Mouse (Mus musculus): ENCODE results near the gene Sertad4. TPM values are rescaled to one million over a fixed set of nuclear protein-coding genes. Genes with fewer than 3 reads are reported as not detected.

Gene Sertad4
- 10 to 100 TPM; 27.3 to 30.3 TPM for total RNA-seq (2021)

DNA sequence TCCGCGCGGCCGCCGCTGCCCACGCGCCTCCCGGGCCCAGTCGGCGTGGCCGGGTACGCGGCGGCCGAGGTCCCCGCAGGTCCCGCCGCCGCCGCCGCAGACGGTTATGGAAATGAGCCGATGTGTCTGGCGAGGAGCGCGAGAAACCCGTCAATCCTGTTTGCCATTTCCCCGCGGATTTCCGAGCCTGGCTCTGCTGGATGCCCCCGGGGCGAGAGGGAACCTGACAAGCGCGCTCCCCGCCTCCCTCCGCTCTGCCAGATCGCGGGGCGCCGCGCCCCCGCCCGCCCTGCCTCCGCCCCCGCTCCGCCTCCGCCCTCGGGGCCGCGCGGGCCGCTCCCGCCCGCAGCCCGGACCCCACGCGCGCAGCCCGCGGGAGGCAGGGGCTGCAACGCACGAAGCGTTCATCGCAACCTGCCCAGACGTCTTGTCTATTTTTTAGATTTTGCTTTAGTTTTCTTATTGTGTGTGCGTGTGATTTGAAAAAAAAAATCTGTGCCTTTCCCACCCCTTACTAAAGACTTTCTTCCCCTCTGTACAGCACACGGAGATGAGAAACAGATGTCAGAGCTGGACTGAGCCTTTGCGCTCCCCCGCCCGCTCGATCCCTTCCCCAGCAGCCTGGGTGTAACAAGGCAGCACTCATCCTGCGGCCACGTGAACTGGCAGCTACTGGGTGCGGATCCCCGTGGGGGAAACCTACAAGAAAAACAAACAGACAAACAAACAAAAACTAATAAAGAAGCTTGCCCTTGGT, at the start of gene Sertad4:
Gene Sertad4 (minus strand): TSS at position 283 of the 757 bp plus-strand sequence.
- intact Hi-C loops (cut with DNase I): no loop called here
- peak in 1 of 2 experiments; percentile 74 for DNase-seq (ENCODE audit: extremely low spot score in 1 of 2, low spot score in 2 of 2)

DNA sequence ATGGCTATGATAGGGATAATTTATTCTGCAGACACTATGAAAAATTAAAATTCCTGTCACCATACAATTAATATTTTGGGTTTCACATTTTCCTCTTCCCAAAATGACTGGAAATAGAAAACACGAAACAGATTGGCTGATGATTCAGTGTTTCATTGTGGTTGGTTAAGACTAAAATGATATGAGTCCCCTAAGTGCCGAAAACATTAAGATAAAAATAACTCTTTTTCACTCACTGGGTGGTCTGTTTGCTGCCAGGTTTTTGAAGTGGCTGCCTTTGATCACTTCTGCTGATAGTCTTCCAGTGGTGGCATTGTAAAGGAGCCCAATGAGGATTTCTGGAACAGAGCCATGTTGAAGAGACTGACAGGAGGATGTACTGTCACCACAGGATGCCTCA, 46.0 kb upstream of the Sertad4 start:
- no peak for DNase-seq (ENCODE audit: extremely low spot score in 1 of 2, low spot score in 2 of 2)
- intact Hi-C loops (cut with DNase I): no loop called here

DNA sequence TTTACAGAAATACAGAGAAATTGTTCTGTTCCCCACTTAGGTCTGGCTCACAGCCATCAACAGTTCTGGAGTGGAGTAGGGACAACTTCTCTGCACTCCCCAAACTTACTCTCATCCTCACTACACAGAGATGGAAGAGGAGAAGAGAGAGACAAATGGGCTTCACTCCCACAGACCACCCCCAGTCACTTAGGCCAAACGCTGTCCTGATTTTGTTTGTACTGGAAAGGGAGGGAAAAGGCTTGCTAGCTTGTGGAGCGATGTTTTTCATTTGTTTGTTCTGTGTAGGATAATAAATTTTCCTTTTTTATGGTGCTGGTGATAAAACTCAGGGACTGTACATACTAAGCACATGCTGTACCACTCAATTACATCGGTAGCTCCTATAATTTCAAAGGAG, 45.4 kb upstream of the Sertad4 start:
- intact Hi-C loops (cut with DNase I): no loop called here
- DNase-seq (ENCODE audit: extremely low spot score in 1 of 2, low spot score in 2 of 2): no peak

DNA sequence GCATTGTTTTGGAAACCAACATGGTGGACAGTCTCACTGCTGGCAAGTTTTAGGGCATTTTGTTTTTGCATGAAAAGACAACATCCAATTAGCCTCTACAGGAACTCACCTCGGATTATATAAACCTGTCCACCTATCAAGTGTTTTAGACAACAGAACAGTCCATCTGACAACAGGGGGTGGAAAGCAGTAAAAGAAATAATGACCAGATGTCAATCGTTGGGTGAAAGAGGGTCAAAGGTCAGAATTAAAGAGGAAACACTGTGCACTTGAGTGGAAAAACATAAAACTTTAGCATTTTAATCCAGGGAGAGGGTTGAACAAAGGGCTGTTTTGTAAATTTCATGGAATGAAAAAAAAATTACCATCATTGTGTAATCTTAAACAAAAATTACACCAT, 43.2 kb upstream of the Sertad4 start:
- no peak for DNase-seq (ENCODE audit: extremely low spot score in 1 of 2, low spot score in 2 of 2)
- intact Hi-C loops (cut with DNase I): no loop called here

DNA sequence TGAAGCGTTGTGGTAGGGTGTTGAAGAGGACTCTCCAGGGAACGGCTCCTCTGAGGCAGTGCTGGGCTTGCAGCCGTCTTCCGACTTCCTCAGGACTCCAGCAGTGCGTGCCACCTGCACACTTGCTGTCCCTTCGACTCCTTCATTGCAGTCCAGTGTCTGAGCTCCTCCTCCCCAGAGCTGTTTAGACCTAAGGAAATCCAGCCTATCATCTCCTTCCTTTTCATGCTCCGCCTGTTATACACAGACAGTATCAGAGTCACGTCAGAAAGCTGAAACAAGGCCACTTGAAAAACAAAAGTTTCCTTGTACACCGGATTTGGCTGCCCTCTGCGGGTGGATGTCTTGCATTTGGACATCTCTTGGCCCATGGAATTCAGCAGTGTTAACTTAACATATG, 41.7 kb upstream of the Sertad4 start:
- intact Hi-C loops (cut with DNase I): no loop called here

DNA sequence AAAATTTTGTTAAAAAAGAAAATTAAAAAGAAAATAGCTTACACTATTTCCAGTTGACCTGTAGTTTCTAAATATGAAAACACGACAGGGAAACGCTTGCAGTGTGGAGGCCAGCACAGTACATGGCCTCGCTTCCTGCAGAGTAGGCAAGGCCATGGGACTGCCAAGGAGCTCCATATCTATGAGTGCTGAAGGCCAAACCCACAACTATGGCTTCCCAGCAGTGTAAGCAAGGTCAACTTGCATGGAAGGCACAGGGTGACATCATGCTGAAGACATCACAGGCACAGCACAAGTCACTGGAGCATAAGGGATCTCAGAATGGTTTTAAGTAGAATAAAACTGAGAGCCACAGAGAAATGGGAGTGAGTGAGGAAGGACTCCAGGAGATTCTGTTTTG, 40.5 kb upstream of the Sertad4 start:
- intact Hi-C loops (cut with DNase I): no loop called here
- no peak for DNase-seq (ENCODE audit: extremely low spot score in 1 of 2, low spot score in 2 of 2)

More for the DNA sequence above, 41.7 kb upstream of the Sertad4 start:
- DNase-seq (ENCODE audit: extremely low spot score in 1 of 2, low spot score in 2 of 2): no peak

DNA sequence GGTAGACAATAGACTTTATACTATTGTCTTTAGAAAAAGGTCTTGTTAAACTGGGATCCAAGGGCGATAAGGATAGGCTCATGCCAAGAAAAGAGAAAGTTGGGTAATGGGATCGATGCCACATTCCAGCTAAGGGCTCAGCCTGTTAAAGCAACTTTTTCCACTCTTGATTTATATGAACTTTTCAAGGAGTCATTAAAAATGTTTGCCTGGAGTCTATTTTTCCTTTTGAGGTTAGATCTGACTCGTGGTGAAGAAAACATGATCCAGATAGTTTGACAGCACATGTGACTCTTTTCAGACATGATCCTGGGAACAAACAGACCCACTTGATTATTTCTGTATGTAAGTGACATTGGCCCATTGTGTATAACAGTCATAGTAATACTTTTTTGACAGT, 35.2 kb upstream of the Sertad4 start:
- intact Hi-C loops (cut with DNase I): no loop called here
- DNase-seq (ENCODE audit: extremely low spot score in 1 of 2, low spot score in 2 of 2): no peak

DNA sequence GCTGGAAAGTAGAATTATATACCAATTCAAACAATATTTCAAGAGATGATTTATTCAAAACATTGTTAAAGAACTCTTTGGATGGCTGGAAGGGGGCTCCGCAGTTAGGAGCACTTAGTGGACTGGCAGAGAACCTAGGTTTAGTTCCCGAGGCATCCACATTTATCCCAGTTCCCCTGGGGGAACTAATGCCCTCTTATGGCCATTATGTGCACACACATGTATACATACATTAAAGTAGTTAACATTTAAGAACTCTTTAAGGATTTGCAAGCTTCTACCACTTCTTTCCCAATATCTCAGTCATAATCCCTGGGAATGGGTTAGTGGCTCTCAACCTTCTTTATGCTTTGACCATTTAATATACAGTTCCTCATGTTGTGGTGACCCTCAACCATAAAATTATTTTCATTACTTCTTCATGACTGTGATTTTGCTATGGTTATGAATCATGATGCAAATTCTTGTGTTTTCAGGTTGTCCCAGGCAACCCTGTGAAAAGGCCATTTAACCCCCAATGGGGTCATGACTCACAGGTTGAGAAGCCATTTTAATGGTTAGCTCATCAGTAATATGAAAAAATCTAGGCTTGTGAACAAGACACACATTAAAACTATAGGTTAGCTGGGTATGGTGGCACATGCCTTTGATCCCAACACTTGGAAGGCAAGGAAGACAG, 27.2 kb upstream of the Sertad4 start:
- DNase-seq (ENCODE audit: extremely low spot score in 1 of 2, low spot score in 2 of 2): no peak
- intact Hi-C loops (cut with DNase I): no loop called here

DNA sequence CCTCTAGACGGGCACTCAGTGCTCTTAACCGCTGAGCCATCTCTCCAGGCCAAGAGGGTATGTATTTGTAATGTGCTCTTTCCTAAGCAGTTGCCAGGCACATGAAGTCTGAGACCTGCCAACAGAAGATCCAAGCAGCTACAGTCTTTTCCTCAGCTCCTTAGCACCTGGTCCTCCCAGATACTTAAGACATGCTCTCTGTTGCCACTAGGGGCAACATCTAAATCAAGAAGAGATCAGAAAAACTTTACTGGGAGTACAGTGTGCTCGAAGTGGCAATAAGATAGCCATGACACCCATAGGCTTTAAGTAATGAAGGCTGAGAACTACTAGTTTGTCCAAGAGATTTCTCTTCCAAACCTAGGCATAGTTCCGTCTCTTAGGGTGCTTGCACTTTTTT, 24.6 kb upstream of the Sertad4 start:
- intact Hi-C loops (cut with DNase I): no loop called here

DNA sequence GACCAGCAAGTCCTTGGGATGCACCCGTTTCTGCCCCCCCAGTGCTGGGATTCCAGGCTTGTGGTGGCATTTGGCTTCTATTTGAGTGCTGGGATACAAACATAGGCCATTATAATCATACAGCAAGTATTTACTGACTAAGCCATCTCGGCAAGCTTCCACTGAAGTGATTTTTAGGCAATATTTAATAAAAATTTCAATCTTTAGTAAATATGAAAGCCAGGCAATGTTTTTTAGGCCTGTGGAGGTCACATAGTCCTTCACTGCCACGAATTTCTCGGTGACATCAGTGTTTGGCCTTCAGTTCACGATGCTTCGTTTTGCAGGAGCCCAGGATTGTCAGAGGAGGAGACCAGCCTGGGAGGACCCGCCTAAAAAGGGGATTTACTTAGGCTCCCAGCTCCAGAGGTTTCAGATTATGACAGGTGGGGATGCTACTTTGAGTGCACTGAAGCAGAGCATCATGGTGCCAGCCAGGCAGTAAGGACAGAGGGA, 23.6 kb upstream of the Sertad4 start:
- intact Hi-C loops (cut with DNase I): no loop called here

More for the DNA sequence above, 24.6 kb upstream of the Sertad4 start:
- no peak for DNase-seq (ENCODE audit: extremely low spot score in 1 of 2, low spot score in 2 of 2)

DNA sequence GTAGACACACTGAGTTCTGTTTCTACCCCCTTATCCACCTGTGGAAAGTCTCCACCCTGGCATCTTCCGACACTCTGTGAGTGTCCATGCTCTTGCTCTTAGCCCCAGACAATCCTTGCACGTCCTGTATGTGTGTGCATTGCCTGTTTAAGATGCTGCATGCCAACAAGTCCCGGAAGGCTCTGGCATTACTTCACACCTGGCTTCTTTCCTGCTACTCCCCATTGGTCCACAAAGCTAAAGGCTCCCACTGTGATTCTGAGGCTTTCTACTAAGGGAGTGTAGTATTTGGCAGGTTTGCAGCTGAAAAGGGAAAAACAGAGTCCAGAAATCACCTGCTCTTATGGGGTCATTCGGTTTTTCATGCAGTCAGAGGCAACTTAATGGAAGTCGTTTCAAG, 17.3 kb upstream of the Sertad4 start:
- no peak for DNase-seq (ENCODE audit: extremely low spot score in 1 of 2, low spot score in 2 of 2)
- intact Hi-C loops (cut with DNase I): no loop called here

More for the DNA sequence above, 23.6 kb upstream of the Sertad4 start:
- DNase-seq (ENCODE audit: extremely low spot score in 1 of 2, low spot score in 2 of 2): no peak

DNA sequence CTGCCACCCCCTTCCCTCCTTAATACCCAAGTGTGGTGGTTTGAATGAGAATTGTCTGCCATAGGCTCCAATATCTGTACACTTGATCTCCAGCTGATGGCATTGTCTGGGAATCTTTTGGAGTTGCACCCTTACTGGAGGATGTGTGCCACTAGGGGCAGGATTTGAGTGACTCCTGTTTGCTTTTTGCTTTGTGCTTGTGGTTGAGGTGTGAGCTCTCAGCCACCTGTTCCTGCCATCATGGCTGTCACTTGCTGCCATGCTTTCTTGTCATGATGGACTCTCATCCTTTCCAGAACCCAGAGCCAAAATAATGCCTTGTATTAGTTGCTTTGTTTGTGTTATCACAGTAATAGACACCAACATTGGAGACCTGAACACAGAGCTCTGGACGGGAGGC, 14.2 kb upstream of the Sertad4 start:
- DNase-seq (ENCODE audit: extremely low spot score in 1 of 2, low spot score in 2 of 2): no peak
- intact Hi-C loops (cut with DNase I): no loop called here

DNA sequence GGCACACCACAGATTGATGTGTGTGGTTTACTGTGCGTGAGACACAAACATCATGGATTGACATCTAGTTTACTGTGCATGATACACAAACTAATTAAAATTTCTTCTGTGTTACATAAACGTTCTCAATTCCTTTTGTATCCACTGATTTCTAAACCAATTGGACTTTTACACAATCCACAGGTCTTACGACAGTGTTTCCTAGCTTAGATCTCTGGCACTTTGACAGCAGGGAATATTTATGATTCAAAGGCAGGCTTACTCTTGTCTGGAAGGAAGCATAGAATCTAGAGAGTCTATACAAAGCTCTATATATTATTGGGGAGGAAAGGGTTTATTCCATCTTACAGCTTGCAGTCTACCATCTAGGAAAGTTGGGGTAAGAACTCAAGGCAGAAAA, 8.9 kb upstream of the Sertad4 start:
- intact Hi-C loops (cut with DNase I): no loop called here
- DNase-seq (ENCODE audit: extremely low spot score in 1 of 2, low spot score in 2 of 2): no peak

DNA sequence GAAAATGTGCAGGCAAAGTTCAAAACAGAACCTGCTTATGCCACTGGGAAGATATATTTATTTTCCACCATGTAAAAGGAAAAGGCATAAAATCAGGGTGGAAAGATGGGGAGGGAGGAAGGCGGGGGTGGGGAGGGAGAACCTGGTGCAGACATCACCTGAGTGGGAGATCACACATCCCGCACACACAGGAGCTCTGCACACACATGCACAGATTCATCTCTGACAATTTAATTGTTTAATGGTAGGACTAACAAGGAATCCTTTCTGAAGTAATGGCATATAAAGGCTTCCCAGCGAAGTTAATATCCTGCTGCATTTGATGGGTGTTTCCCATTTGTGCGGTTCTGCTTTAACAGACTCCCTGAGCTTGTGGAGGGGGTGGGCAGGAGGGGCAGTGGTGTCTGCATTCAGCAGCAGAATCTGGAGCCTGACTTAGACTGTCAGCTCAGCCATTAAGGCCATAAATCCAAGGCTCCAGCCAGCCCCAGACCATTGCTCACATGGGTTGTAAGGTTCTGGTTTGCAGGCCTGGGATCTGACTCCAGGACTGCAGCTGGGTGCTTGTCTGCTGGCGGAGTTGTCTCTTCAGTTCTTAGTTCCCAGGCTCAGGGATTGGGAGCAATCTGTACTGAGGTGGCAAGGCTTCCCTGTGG, 5.9 kb upstream of the Sertad4 start:
- intact Hi-C loops (cut with DNase I): no loop called here
- no peak for DNase-seq (ENCODE audit: extremely low spot score in 1 of 2, low spot score in 2 of 2)

DNA sequence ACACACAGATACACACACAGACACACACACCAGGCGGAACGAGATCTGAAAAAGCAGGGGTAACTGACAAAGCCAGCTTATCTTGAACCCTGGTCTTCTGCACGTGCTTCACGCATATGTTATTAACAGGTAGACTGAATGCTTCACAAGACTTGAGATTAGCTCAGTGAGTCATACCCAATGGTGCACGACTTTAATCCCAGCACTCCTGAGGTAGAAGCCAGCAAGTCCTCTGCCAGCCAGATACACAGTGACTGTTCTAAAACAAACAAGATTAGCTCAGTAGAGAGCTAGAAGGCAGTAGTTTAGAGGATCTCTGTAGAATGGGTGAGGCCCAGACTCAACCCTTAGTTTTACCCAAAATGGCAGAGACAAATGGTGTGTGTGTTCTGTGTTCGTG, 4.7 kb upstream of the Sertad4 start:
- intact Hi-C loops (cut with DNase I): no loop called here
- no peak for DNase-seq (ENCODE audit: extremely low spot score in 1 of 2, low spot score in 2 of 2)

DNA sequence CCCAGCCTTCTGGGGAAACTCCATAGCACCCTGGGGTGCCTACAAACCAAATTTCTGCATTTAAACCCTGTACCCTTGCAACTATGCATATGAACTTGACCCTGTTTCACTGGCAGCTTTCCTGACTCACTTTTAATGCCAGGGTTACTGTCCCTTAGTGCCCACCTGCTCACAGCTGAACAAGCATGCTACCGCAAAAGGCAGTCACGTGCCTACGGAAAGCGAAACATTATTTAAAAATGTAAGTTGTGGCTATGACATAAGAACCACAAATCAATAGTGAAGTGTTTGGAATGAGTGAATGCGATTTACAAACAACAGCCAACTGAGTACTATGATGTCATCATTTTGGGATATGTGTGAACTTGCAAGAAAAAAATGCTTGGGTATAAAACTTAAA, 2.0 kb upstream of the Sertad4 start:
- intact Hi-C loops (cut with DNase I): no loop called here
- no peak for DNase-seq (ENCODE audit: extremely low spot score in 1 of 2, low spot score in 2 of 2)

DNA sequence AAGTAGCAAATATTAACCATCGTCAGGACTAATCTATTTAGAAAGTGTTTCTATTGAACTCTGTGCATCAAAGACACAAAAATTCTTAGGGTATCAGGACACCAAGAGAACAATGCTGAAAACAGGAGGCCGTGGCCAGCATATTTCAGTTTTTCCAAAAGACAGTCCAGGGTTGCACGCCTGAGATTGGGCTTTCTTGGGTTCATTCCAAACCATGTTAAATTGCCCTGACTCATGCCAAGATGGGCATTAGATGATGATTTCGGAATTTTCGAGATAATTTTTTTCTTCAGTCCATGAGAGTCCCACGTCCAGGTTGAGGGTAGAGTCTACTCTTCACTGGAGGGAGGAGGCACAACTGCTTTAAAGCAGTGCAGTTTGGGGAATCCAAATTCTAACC, 1.4 kb upstream of the Sertad4 start:
- intact Hi-C loops (cut with DNase I): no loop called here
- DNase-seq (ENCODE audit: extremely low spot score in 1 of 2, low spot score in 2 of 2): no peak

DNA sequence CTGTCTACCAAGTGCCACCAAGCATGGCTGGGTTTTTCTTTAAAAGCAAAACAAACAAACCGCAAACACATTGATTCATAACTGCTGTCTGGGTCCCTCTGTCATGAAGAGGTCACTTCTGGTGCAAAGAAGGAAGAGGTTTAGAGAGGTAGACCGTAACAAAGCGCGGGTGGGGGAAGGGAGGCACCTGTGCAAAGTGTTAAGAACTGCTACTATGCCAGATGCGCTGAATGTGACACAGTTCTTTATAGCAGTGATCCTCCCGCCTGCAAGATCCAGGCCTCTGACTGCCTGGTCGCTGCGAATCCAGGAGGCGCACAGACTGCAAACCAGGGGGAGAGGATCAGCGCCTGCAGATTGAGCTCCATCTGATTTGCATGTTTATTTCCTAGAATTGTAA, 855 bp upstream of the Sertad4 start:
- DNase-seq (ENCODE audit: extremely low spot score in 1 of 2, low spot score in 2 of 2): no peak
- intact Hi-C loops (cut with DNase I): no loop called here

DNA sequence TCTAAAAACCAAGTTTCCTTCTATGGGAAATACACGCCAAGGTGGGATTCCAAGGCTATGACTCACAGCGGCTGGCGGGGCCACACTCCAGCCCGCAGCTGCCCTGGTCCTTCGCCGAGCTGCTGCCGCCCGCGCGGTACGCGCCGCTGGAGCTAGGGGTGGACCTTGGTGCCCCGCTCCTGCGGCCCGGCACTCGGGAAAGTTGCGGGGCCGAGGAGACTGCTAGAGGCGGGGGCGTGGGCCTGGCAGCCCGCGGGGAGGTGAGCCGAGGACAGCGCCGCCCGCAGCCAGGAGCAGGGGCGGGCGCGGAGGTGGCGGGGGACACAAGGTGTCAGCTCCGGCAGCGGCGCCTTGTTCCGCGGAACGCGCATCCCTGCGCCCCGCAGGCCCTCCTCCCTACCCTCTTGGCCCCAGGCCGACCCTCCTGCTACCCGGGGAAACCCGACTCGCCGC, 711 bp downstream of the Sertad4 start:
- peak in 1 of 2 experiments; percentile 71 for DNase-seq (ENCODE audit: extremely low spot score in 1 of 2, low spot score in 2 of 2)
- intact Hi-C loops (cut with DNase I): no loop called here

Measured in left cerebral cortex, postnatal 10 days (tissue).